Comparison of ENCODE assay signal across 8 mouse cellular contexts in the genomic region with DNA sequence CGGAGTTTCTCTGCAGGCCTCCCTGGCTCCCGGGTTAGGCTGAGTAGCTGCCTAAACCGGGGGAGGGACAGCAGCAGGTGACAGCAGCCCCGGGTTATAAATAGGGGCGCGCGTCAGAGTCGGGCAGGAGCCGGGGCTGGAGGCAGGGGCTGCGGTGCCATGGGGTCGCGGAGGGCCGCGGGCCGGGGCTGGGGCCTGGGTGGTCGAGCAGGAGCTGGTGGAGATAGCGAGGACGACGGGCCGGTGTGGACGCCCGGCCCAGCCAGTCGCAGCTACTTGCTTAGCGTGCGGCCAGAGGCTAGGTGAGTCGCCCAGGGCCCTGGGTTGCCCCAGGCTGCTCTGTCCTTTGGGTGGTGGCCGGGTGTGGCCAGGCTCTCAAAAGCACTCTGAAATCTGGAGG. TPM values are rescaled to one million over a fixed set of nuclear protein-coding genes. Genes with fewer than 3 reads are reported as not detected.
DNase-seq lines count a peak whose midpoint lies in the region; ATAC-seq and TF ChIP-seq lines count a peak whose summit lies in the region.
"Had no signal": no experiment of that assay in that cellular context is flagged by ENCODE, and none has a peak within 500 bp of the region (broad histone marks: within the 10 kb centered on the region; RNA-seq: fewer than 3 reads in every experiment).

A gene (plus strand): TSS at position 130 of the 400 bp plus-strand sequence.

- H3K4me2 ChIP-seq in intestine, postnatal 0 days (replicated peaks; ENCODE audit: low read depth), result peak within 1 kb of the TSS; percentile 35; the same call in 1 of the 2 replicates

- peaks cover 9% of the 10 kb centered on the region; the same call in 1 of the 2 replicates for H3K4me1 ChIP-seq in intestine, postnatal 0 days (replicated peaks; ENCODE audit: control insufficient read depth, insufficient read depth, low read length)

- 31% methylated on average over 27 of the region's 27 CpGs for WGBS in intestine, postnatal 0 days

- no peaks in the 10 kb centered on the region for H3K9me3 ChIP-seq in intestine, postnatal 0 days (ENCODE audit: control insufficient read depth)

- H3K4me3 ChIP-seq in intestine, postnatal 0 days (ENCODE audit: low read depth, low read length), result no peak within 1 kb of the TSS

- 0 out of 2 replicates have a peak within 1 kb of the TSS, but pooled peaks have one; percentile 35 for H3K27ac ChIP-seq in intestine, postnatal 0 days (ENCODE audit: low read depth, low read length)

- H3K36me3 ChIP-seq in intestine, postnatal 0 days (ENCODE audit: control insufficient read depth, insufficient read depth), result no peaks in the 10 kb centered on the region

- 0 out of 2 replicates have a peak, but pooled peaks have one; percentile 17 for ATAC-seq in intestine, postnatal 0 days
- no peak for ATAC-seq in megakaryocyte progenitor cell, adult 5-6 weeks (replicated peaks; ENCODE audit: poor library complexity)
- no peak for ATAC-seq in inflammation-experienced regulatory T-cells, adult 6 months

- no peak for TF ChIP-seq CTCF in intestine, postnatal 0 days (IDR thresholded peaks at IDR 0.05; ENCODE audit: low read depth)

- no peak within 1 kb of the TSS for H3K9ac ChIP-seq in intestine, postnatal 0 days (ENCODE audit: low read depth, low read length)

- H3K27me3 ChIP-seq in intestine, postnatal 0 days (replicated peaks; ENCODE audit: control insufficient read depth, insufficient read depth, low read length), result no peaks in the 10 kb centered on the region

- DNase-seq in ovary, postnatal 36 days (ENCODE audit: low spot score), result peak; percentile 38
- DNase-seq in ovary, postnatal 10 days (ENCODE audit: low spot score), result no peak
- DNase-seq in heart, adult 11 months, result peak; percentile 96
- DNase-seq in ovary, adult 18-20 months (ENCODE audit: low spot score), result no peak
- DNase-seq: thymus, postnatal 14 days had no signal

RNA-seq across cellular contexts. Expression of the gene that starts here (rescaled TPM):
- 0.86 and 1.0 TPM in 2 replicates for polyA plus RNA-seq in intestine, postnatal 0 days (2015; fragmentation: Nextera tagmentation; extraction: Ambion mirVana)
- total RNA-seq in megakaryocyte progenitor cell, adult 5-6 weeks (2015), result 0.34 and 0.35 TPM in 2 replicates
- total RNA-seq in megakaryocyte progenitor cell, adult 5-6 weeks (2017), result 0.67 and 0.95 TPM in 2 replicates
- polyA plus RNA-seq in inflammation-experienced regulatory T-cells, adult 6 months (2017; shearing (Covaris generic)), result under 1 TPM; 0.17 to 0.50 (median 0.24) TPM

Comparison
In these comparisons a context has a peak if more than half of its experiments do, and no peak if none do; other contexts are left out.
1. DNase-seq: peak in ovary, postnatal 36 days (single experiment) and heart, adult 11 months (single experiment); none in ovary, postnatal 10 days (single experiment) and ovary, adult 18-20 months (single experiment).